Mouse (Mus musculus) monocyte, adult 5-6 weeks (primary cell): Measurements from ENCODE around the gene Lsm4. TPM values are rescaled to one million over a fixed set of nuclear protein-coding genes. Genes with fewer than 3 reads are reported as not detected.

Experiments
- ATAC-seq: fragments of 153-309, 156-312 bp; replicated peaks from 2 replicates; pipeline ENCODE4 v1.8.0; 2017; ENCODE audit warnings: mild to moderate bottlenecking; ENCODE audit not compliant: low TSS enrichment, insufficient number of reproducible peaks, severe bottlenecking, poor library complexity, low FRiP score
- total RNA-seq: library from RNA; stranded (forward); fragments of 200-1000, 200-491, 200-594 nt; gene quantifications from 3 replicates; pipeline ENCODE4 v1.2.3, GENCODE M21; 2017

Gene Lsm4
- total RNA-seq, 1 experiment from 2014 or later = 93.3 TPM

GRCm38 (mm10) chr8:70711041-70711440, 38.0 kb downstream of the Lsm4 start:
- ATAC-seq = no peak

- ATAC-seq = no peak
These were observed 40.9 kb downstream of the Lsm4 start for GRCm38 (mm10) chr8:70713991-70714390.

- ATAC-seq = no peak
These were observed 42.0 kb downstream of the Lsm4 start for GRCm38 (mm10) chr8:70715086-70715485.

GRCm38 (mm10) chr8:70716521-70717400, 43.7 kb downstream of the Lsm4 start:
- no peak for ATAC-seq

GRCm38 (mm10) chr8:70718297-70718696, 45.2 kb downstream of the Lsm4 start, which contains the start of gene Gm3336:
Gene Gm3336 (plus strand): TSS chr8:70718543.
- ATAC-seq = no peak; the same call in 1 of the 2 replicates

- ATAC-seq = peak; percentile 66
These were observed 46.8 kb downstream of the Lsm4 start for GRCm38 (mm10) chr8:70719796-70720270.

GRCm38 (mm10) chr8:70720739-70721138, 47.7 kb downstream of the Lsm4 start:
- peak; percentile 45; the same call in 1 of the 2 replicates for ATAC-seq

- no peak for ATAC-seq
These were observed 48.6 kb downstream of the Lsm4 start for GRCm38 (mm10) chr8:70721601-70722000.

- ATAC-seq = no peak
These were observed 50.6 kb downstream of the Lsm4 start, which contains the start of gene Pde4c for GRCm38 (mm10) chr8:70723486-70724210. Gene Pde4c (plus strand): TSS chr8:70723720.

- no peak for ATAC-seq
These were observed 51.2 kb downstream of the Lsm4 start for GRCm38 (mm10) chr8:70724216-70724615.

- ATAC-seq = no peak
These were observed 52.9 kb downstream of the Lsm4 start for GRCm38 (mm10) chr8:70725792-70726447.

- ATAC-seq = no peak
These were observed 53.7 kb downstream of the Lsm4 start for GRCm38 (mm10) chr8:70726721-70727120.

Other genes with a start within 250 kb of the Lsm4 start
- gene Crtc1, start 233.7 kb upstream of the Lsm4 start, total RNA-seq = 1.8 to 7.0 TPM (median 6.5 TPM) in 3 replicates
- 3.3 to 8.3 TPM (median 3.4 TPM) in 3 replicates for gene Klhl26, start 196.3 kb upstream of the Lsm4 start, total RNA-seq
- gene Tmem59l, start 185.9 kb upstream of the Lsm4 start, total RNA-seq = not detected in 3 replicates
- gene Crlf1, start 180.1 kb upstream of the Lsm4 start, total RNA-seq = not detected in 3 replicates
- gene Rex1bd, start 166.5 kb upstream of the Lsm4 start, total RNA-seq = 16.6 to 32.7 TPM (median 26.1 TPM) in 3 replicates
- 1,178 to 1,886 TPM (median 1,315 TPM) in 3 replicates for gene Uba52, start 162.4 kb upstream of the Lsm4 start, total RNA-seq
- gene Fkbp8, start 145.5 kb upstream of the Lsm4 start, total RNA-seq = 147 to 174 TPM (median 173 TPM) in 3 replicates
- gene Kxd1, start 145.3 kb upstream of the Lsm4 start, total RNA-seq = 63.0 to 84.2 TPM (median 67.0 TPM) in 3 replicates
- gene Ell, start 133.8 kb upstream of the Lsm4 start, total RNA-seq = 13.9 to 16.9 TPM (median 15.1 TPM) in 3 replicates
- gene Isyna1, start 78.9 kb upstream of the Lsm4 start, total RNA-seq = 9.3 to 16.3 TPM (median 15.3 TPM) in 3 replicates
- gene Ssbp4, start 64.4 kb upstream of the Lsm4 start, total RNA-seq = 83.1 to 151 TPM (median 94.1 TPM) in 3 replicates
- 28.5 to 42.6 TPM (median 42.2 TPM) in 3 replicates for gene Lrrc25, start 57.1 kb upstream of the Lsm4 start, total RNA-seq
- 0.19 to 3.8 TPM in 2 of 3 replicates, not detected in the other for gene Gdf15, start 40.8 kb upstream of the Lsm4 start, total RNA-seq
- 2.3 to 4.9 TPM (median 3.3 TPM) in 3 replicates for gene Pgpep1, start 12.9 kb upstream of the Lsm4 start, total RNA-seq
- gene Jund, start 25.7 kb downstream of the Lsm4 start, total RNA-seq = 131 to 182 TPM (median 168 TPM) in 3 replicates
- 0.67 to 0.78 TPM in 2 of 3 replicates, not detected in the other for gene Iqcn, start 30.2 kb downstream of the Lsm4 start, total RNA-seq
- not detected in 3 replicates for gene Gm3336, start 45.3 kb downstream of the Lsm4 start, total RNA-seq
- gene Pde4c, start 50.5 kb downstream of the Lsm4 start, total RNA-seq = 0.10 to 0.19 TPM in 2 of 3 replicates, not detected in the other
- gene Rab3a, start 81.4 kb downstream of the Lsm4 start, total RNA-seq = 0.85 to 5.4 TPM (median 2.5 TPM) in 3 replicates
- 2.0 to 11.3 TPM (median 4.8 TPM) in 3 replicates for gene Mpv17l2, start 87.7 kb downstream of the Lsm4 start, total RNA-seq
- 5.5 to 12.7 TPM (median 10.3 TPM) in 3 replicates for gene Pik3r2, start 103.5 kb downstream of the Lsm4 start, total RNA-seq
- gene Mast3, start 131.8 kb downstream of the Lsm4 start, total RNA-seq = 9.6 to 28.2 TPM (median 11.6 TPM) in 3 replicates
- 2.7 to 11.0 TPM (median 7.9 TPM) in 3 replicates for gene Il12rb1, start 135.2 kb downstream of the Lsm4 start, total RNA-seq
- 24.6 to 27.9 TPM (median 26.7 TPM) in 3 replicates for gene Arrdc2, start 166.5 kb downstream of the Lsm4 start, total RNA-seq
- not detected in 3 replicates for gene Kcnn1, start 190.0 kb downstream of the Lsm4 start, total RNA-seq
- 32.1 to 34.0 TPM (median 32.6 TPM) in 3 replicates for gene Ccdc124, start 200.7 kb downstream of the Lsm4 start, total RNA-seq
- gene Slc5a5, start 219.5 kb downstream of the Lsm4 start, total RNA-seq = not detected in 3 replicates
- gene Rpl18a, start 224.2 kb downstream of the Lsm4 start, total RNA-seq = 1,371 to 1,607 TPM (median 1,447 TPM) in 3 replicates
- 13.9 to 21.9 TPM (median 17.2 TPM) in 3 replicates for gene Map1s, start 232.7 kb downstream of the Lsm4 start, total RNA-seq